Mouse (Mus musculus): ENCODE data around the gene Anxa1. TPM values are rescaled to one million over a fixed set of nuclear protein-coding genes. Genes with fewer than 3 reads are reported as not detected.

Anxa1 gene
- 10 to 100 TPM in 1 of 2 experiments, 1 to 10 TPM in 1; 8.3 to 10.4 TPM for polyA plus RNA-seq (2017; shearing (Covaris generic))

- ATAC-seq = no peak
Observed at GRCm38 (mm10) chr19:20390455-20390994, at the start of gene Anxa1. Gene Anxa1, minus strand, starts transcription at chr19:20390944.

GRCm38 (mm10) chr19:20437043-20437442 is 46.3 kb upstream of the Anxa1 start:
- no peak for ATAC-seq

- ATAC-seq = no peak
Observed at GRCm38 (mm10) chr19:20434541-20434940, 43.8 kb upstream of the Anxa1 start.

GRCm38 (mm10) chr19:20433966-20434365 is 43.2 kb upstream of the Anxa1 start:
- ATAC-seq = no peak

GRCm38 (mm10) chr19:20426443-20427161 is 35.9 kb upstream of the Anxa1 start:
- no peak for ATAC-seq

- ATAC-seq = no peak
Observed at GRCm38 (mm10) chr19:20411276-20411675, 20.5 kb upstream of the Anxa1 start.

- ATAC-seq = peak; percentile 75
Observed at GRCm38 (mm10) chr19:20409541-20410528, 19.1 kb upstream of the Anxa1 start.

GRCm38 (mm10) chr19:20406475-20406874 is 15.7 kb upstream of the Anxa1 start:
- no peak for ATAC-seq

GRCm38 (mm10) chr19:20405015-20405414 is 14.3 kb upstream of the Anxa1 start:
- ATAC-seq = no peak

GRCm38 (mm10) chr19:20403740-20404139 is 13.0 kb upstream of the Anxa1 start:
- ATAC-seq = no peak

- no peak for ATAC-seq
Observed at GRCm38 (mm10) chr19:20403219-20403618, 12.5 kb upstream of the Anxa1 start.

- ATAC-seq = no peak
Observed at GRCm38 (mm10) chr19:20402516-20403200, 11.9 kb upstream of the Anxa1 start.

GRCm38 (mm10) chr19:20401961-20402360 is 11.2 kb upstream of the Anxa1 start:
- ATAC-seq = no peak

GRCm38 (mm10) chr19:20399187-20399586 is 8.4 kb upstream of the Anxa1 start:
- no peak for ATAC-seq

- no peak for ATAC-seq
Observed at GRCm38 (mm10) chr19:20397092-20397491, 6.3 kb upstream of the Anxa1 start.

- no peak for ATAC-seq
Observed at GRCm38 (mm10) chr19:20393556-20394274, 3.0 kb upstream of the Anxa1 start.

GRCm38 (mm10) chr19:20389723-20390122 is 1.0 kb downstream of the Anxa1 start:
- ATAC-seq = no peak

- ATAC-seq = no peak
Observed at GRCm38 (mm10) chr19:20389245-20389644, 1.5 kb downstream of the Anxa1 start.

GRCm38 (mm10) chr19:20388276-20388675 is 2.5 kb downstream of the Anxa1 start:
- ATAC-seq = no peak

- ATAC-seq = no peak
Observed at GRCm38 (mm10) chr19:20386296-20386695, 4.4 kb downstream of the Anxa1 start.

- no peak for ATAC-seq
Observed at GRCm38 (mm10) chr19:20385645-20386044, 5.1 kb downstream of the Anxa1 start.

GRCm38 (mm10) chr19:20381207-20381752 is 9.5 kb downstream of the Anxa1 start:
- ATAC-seq = no peak

Data from activated CD4-positive, CD25-positive, alpha-beta regulatory T cell, adult 4 months (primary cell).